Mouse (Mus musculus) E14TG2a.4 (cell line): Measurements from ENCODE around the gene Gm4070.
"Not testable (repeated sequence)": the region's sequence is repeated elsewhere in the genome, so short reads cannot be mapped to it uniquely, and the experiment has no call there.

Source experiments
- CTCF ChIP-seq: conservative IDR thresholded peaks from 2 replicates; pipeline ENCODE4 v1.5.1; 2014; ENCODE audit warnings: low read length
- NANOG ChIP-seq: IDR thresholded peaks from 2 replicates; pipeline ENCODE4 v1.6.1; 2014; ENCODE audit warnings: borderline replicate concordance, low read length, mixed read lengths

DNA sequence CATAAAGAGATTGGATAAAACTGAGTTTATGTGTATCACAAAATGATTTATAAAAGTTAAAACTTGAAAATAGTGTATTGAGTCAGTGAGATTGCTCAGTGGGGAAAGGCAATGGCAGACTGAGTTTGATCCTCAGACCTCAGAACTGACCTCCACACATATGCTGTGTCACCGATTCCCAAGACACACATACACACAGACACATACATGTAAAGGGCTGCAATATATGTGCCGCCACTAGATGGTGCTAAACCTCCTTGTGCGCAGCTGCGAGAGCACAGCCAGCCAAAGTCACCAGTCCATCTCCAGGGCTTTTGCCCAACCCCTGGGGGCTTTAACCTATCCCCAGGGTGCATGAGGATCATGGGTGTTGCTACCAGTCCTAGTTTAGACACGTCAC, 1.4 kb downstream of the Gm4070 start:
- not testable (repeated sequence) for TF ChIP-seq CTCF, NANOG
